Mouse (Mus musculus): Measurements from ENCODE around the gene Ubr7.

Gene Ubr7

GRCm38 (mm10) chr12:102826399-102826798 lies 68.6 kb downstream of the Ubr7 start:
- no peak for DNase-seq (ENCODE audit: low read depth, low spot score)

- DNase-seq (ENCODE audit: low read depth, low spot score), result no peak
These were observed 69.4 kb downstream of the Ubr7 start for GRCm38 (mm10) chr12:102827119-102827518.

Measured in brain, adult 2 months (tissue).